Mouse (Mus musculus): ENCODE measurements around the gene Lrp5.

The Lrp5 gene

GRCm38 (mm10) chr19:3581326-3581725 lies 105.0 kb downstream of the Lrp5 start:
- in situ Hi-C loops (cut with MboI; ENCODE audit: low pct_unique_long_range_greater_than_20kb in 1 of 2, low sequenced_read_pairs in 2 of 2, unreplicated experiment in 1 of 2): no loop called here

GRCm38 (mm10) chr19:3577911-3578290 lies 108.5 kb downstream of the Lrp5 start:
- in situ Hi-C loops (cut with MboI; ENCODE audit: low pct_unique_long_range_greater_than_20kb in 1 of 2, low sequenced_read_pairs in 2 of 2, unreplicated experiment in 1 of 2): no loop called here

DNA sequence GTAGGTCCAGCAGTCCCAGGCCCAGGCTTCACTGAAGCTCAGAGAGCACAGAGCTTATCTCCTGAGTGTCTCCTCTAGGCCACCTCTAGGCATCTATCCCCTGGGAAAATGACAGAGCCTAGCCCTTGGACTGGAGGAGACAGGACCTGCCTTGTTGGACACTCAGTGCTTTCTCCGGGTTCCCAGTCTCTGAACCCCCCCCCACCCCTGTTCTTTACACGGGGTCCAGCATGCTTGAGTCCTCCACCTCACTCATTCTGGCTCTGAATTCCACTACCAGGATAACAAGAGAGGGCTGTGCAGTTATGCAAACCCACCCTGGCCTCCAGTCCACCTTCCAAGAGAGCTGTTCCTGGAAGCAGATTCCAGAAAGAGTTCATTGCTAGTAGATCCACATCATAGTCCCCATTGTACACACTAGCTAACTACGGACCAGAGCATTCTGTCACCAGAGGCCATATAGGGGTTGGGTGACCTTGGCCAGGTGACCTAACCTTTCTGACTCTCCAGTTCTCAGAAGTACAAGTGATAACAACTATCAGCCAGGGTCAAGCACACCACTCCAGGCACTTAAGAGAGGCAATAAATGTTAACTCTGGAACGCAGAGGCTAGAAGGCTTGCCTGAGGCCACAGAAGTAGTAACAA lies 109.0 kb downstream of the Lrp5 start:
- in situ Hi-C loops (cut with MboI; ENCODE audit: low pct_unique_long_range_greater_than_20kb in 1 of 2, low sequenced_read_pairs in 2 of 2, unreplicated experiment in 1 of 2): no loop called here

DNA sequence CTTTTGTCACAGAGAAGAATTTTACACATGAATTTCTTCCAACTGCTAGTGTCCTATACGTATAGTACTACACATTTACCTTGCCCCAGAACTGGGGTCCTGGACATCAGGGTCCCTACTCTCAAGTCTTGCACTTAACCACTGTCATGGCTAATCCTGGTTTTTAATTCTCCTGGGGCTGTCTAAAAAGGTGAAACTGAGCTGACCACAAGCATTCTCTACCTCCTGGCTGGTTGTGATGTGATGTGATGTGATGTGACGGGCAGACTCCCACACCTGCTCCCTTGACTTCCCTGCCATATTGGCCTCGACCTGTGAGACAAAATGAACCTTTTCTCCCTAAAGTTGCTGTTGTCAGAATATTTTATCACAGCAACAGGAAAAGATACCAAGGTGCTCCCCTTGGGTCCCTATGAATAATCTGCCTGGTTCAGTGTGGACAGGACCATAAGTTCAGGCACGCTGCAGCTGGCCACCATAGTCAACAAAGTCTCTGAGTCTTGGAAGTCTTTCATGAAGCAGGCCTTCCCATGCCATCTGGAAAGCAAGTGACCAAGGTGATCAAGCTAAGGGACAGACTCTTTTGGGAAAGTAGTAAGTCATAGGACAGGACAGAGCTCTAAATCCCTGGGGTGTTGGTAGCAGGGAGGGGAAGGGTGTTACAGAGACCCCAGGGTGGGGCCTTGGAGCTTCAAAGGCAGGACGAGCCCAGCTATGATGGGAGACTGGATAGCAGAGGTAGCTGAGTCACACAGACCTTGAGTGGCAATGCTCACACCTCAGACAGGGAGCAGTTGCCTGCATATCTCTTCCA lies 109.7 kb downstream of the Lrp5 start:
- in situ Hi-C loops (cut with MboI; ENCODE audit: low pct_unique_long_range_greater_than_20kb in 1 of 2, low sequenced_read_pairs in 2 of 2, unreplicated experiment in 1 of 2): no loop called here

DNA sequence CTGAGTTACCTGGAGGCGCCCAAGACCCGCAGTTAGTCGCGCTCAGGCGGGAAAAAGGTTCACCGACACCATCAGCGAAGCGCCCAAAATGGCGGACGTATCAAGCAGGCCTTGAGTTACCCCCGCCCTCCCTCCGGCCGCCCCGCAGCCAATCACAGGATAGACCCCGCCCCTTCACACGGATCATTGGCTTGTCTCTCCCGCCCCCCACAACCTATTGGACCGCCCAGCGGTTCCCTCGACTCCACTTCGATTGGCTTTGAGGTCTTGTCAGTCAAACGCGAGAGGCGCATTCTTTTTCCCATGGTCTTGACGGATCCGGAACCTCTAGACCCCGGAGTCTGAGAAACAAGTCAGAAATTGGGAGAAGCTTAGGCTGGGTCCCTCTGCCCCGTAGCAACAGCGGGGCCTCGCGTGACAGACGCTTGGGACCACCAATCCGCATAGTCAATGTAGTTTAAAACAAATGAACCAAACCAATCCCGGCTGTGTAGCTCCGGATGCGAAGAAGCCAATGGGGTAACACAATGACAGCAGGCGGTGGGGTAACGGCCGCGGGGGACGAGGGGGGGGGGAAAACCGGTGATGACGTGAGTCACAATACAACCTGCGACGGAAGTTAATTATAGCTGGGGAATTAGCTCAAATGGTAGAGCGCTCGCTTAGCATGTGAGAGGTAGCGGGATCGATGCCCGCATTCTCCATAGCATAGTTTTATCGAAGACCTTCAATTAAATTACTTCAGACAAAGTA lies 110.6 kb downstream of the Lrp5 start, which contains the start of gene Ppp6r3:
Ppp6r3 (minus strand) TSS at position 118 of the 753 bp plus-strand sequence.
- in situ Hi-C loops (cut with MboI; ENCODE audit: low pct_unique_long_range_greater_than_20kb in 1 of 2, low sequenced_read_pairs in 2 of 2, unreplicated experiment in 1 of 2): no loop called here

GRCm38 (mm10) chr19:3575276-3575631 lies 111.1 kb downstream of the Lrp5 start:
- in situ Hi-C loops (cut with MboI; ENCODE audit: low pct_unique_long_range_greater_than_20kb in 1 of 2, low sequenced_read_pairs in 2 of 2, unreplicated experiment in 1 of 2): no loop called here

DNA sequence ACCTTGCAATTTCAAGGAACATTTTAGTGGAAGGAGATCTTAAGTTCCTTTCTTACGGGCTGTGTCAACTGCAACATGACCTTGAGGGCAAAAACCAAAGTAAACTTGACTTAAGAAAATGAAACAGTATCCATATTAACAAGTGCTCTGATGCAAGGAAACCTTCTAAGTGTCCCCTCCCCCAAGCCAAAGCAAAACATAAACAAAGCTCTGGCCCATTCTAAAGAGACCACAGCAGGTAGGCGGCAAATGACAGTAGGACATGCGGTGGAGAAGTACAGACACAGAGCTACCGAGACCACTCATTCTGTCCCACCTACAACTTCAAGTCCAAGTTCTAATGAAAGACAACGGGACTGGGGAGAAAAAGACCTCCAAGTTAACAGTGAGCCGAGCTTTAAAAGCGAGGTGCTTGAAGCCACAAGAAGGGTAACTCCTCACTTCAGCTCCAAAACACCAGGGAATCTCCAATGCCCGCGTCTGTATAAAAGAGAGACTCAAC lies 111.7 kb downstream of the Lrp5 start:
- in situ Hi-C loops (cut with MboI; ENCODE audit: low pct_unique_long_range_greater_than_20kb in 1 of 2, low sequenced_read_pairs in 2 of 2, unreplicated experiment in 1 of 2): no loop called here

- in situ Hi-C loops (cut with MboI; ENCODE audit: low pct_unique_long_range_greater_than_20kb in 1 of 2, low sequenced_read_pairs in 2 of 2, unreplicated experiment in 1 of 2): no loop called here
These were observed 122.1 kb downstream of the Lrp5 start for GRCm38 (mm10) chr19:3564309-3564708.

DNA sequence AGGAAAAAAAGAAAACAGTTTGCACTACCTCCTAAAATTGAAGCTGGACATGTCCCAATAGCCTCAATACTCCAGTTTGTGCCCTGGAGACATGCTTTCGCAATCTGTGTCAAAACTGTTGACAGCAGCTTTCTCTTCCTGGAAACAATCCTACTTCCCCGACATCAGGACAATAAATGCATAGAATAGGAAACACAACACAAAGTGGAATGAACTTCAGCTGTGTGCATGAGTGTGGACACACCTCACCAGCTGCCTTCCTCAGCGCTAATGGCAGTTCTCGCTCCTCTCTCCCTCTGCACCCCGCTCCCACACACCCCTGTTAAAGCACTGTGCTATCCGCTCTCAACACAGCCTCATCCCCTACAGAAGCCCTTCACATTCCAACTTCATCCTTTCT lies 123.6 kb downstream of the Lrp5 start:
- in situ Hi-C loops (cut with MboI; ENCODE audit: low pct_unique_long_range_greater_than_20kb in 1 of 2, low sequenced_read_pairs in 2 of 2, unreplicated experiment in 1 of 2): no loop called here

DNA sequence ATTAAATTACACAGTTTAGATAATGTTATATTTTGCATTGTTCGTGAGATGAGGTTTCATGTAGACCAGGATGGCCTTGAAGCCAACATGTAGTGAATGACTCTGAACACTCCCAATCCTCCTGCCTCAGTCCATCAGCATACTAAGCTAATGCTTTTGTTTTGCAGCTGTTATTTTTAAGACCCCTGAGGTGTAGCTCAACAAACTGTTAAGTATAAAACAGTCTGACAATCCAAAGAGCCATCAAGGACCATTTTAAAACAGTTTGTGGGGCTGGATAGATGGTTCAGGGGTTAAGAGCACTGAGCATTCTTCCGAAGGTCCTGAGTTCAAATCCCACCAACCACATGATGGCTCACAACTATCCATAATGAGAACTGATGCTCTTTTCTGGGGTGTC lies 124.1 kb downstream of the Lrp5 start:
- in situ Hi-C loops (cut with MboI; ENCODE audit: low pct_unique_long_range_greater_than_20kb in 1 of 2, low sequenced_read_pairs in 2 of 2, unreplicated experiment in 1 of 2): no loop called here

DNA sequence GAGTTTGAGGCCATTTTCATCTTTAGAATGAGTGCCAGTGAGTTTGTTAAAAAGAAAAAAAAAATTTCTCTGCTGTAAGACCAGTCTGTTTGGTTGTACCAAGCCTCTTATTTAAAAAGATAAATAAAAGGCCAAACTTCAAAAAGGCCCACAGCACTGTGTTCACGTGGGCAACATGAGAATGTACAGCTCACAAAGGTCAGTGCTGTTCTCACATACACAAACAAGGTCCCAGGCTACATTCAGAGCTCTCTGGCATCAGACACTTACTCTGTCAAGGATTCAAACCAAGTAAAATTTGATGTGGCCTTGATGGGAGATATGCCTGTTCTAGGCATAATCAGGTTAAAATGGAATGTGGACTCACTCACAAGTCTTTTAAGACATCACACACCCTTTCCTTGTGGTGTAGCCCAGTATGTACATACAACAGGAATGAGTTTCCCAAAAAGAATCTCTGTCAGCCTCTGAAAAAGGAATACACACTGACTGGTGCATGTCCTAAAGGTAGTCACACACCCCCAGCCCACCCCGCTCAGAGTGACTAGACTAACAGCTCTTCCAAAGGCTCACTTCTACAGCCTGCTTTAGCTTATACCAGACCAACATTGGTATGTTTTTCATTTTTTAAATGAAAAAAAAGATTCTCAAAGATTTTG lies 130.1 kb downstream of the Lrp5 start:
- in situ Hi-C loops (cut with MboI; ENCODE audit: low pct_unique_long_range_greater_than_20kb in 1 of 2, low sequenced_read_pairs in 2 of 2, unreplicated experiment in 1 of 2): no loop called here

- in situ Hi-C loops (cut with MboI; ENCODE audit: low pct_unique_long_range_greater_than_20kb in 1 of 2, low sequenced_read_pairs in 2 of 2, unreplicated experiment in 1 of 2): no loop called here
These were observed 131.6 kb downstream of the Lrp5 start for GRCm38 (mm10) chr19:3554785-3555184.

- in situ Hi-C loops (cut with MboI; ENCODE audit: low pct_unique_long_range_greater_than_20kb in 1 of 2, low sequenced_read_pairs in 2 of 2, unreplicated experiment in 1 of 2): no loop called here
These were observed 134.7 kb downstream of the Lrp5 start for GRCm38 (mm10) chr19:3551573-3552159.

DNA sequence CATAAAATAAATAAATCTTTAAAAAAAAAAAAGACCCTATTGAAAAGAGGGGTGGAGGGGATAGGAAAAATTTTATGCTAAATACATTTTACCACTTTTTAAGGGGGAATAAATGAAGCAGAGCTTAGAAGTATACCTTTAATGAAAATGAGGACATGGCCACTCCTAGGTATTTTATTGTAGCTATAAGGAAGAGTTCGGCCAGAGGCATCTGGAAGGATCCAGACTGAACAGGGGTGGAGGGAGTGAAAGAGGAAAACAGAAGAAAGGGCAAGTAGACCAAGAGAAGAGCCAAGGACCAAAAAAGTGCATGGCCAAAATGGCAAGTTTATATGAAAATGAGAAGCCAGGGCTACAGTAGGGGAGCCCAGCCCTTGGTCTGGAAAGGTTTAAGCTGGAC lies 136.3 kb downstream of the Lrp5 start:
- in situ Hi-C loops (cut with MboI; ENCODE audit: low pct_unique_long_range_greater_than_20kb in 1 of 2, low sequenced_read_pairs in 2 of 2, unreplicated experiment in 1 of 2): no loop called here

DNA sequence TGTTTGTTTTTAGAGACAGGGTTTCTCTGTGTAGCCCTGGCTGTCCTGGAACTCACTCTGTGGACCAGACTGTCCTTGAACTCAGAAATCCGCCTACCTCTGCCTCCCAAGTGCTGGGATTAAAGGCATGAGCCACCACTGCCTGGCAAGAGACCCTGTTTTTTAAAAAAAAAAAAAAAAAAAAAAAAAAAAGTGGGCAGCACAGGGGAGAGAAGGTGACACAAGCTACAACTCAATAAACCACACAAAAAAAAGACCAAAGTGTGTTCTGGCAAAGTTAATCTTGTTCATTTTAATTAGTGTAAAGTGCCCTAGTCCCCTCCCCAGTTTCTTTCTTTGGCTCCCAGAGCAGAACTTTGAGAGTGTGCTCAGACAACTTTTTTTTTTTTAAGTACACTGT lies 137.1 kb downstream of the Lrp5 start:
- in situ Hi-C loops (cut with MboI; ENCODE audit: low pct_unique_long_range_greater_than_20kb in 1 of 2, low sequenced_read_pairs in 2 of 2, unreplicated experiment in 1 of 2): no loop called here

GRCm38 (mm10) chr19:3548311-3548710 lies 138.1 kb downstream of the Lrp5 start:
- in situ Hi-C loops (cut with MboI; ENCODE audit: low pct_unique_long_range_greater_than_20kb in 1 of 2, low sequenced_read_pairs in 2 of 2, unreplicated experiment in 1 of 2): no loop called here

DNA sequence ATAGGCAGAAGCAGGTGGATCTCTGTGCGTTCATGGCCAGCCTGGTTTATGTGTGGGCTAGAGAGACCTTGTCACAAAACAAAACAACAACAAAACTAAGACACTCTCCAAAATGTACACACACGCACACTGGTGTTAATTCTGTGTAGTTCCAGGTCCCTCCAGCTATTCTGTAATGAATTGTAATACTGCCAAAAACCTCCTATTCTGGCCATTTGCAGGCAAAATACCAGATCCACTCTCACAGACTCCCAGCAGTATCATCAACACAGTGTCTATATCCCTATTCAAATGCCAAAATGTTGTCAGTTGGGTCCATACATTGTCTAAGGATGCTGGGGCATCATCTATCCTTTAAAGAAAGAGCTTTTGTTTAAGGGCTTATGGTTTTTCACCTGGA lies 141.4 kb downstream of the Lrp5 start:
- in situ Hi-C loops (cut with MboI; ENCODE audit: low pct_unique_long_range_greater_than_20kb in 1 of 2, low sequenced_read_pairs in 2 of 2, unreplicated experiment in 1 of 2): no loop called here

DNA sequence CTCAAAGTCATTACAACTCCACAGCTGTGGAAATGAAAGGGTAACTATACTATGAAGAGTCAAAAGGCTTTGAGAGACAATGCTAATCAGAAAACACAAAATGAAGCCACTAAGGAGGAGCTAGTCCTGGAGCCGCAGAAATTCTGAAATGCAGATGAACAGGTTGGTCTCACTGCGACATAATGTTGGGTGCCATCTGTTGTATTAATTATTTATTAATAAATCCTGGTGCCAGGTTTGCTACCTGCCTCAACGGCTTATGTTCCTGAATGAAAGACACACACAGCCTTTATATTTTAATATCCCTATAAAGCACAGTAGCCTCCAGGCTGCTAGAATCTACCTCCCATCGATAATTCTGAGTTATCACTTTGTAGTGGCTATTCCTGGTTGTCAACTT lies 143.8 kb downstream of the Lrp5 start:
- in situ Hi-C loops (cut with MboI; ENCODE audit: low pct_unique_long_range_greater_than_20kb in 1 of 2, low sequenced_read_pairs in 2 of 2, unreplicated experiment in 1 of 2): no loop called here

DNA sequence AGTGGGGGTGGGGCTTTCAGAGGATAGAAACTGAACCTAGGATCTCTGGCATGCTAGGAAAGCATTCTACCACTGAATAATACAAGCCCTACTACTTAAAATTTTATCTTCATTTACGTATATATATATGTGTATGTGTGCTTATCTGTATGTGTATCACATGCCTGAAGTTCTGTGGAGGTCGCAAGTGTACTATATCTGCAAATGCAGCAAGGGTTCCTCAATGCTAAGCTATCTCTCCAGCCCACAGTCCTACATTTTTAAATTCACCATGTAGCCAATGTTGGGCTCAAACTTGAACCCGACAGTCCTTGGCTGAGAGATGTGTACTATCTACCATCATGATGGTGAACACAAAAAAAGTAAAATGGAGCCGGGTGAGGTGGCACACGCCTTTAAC lies 145.4 kb downstream of the Lrp5 start:
- in situ Hi-C loops (cut with MboI; ENCODE audit: low pct_unique_long_range_greater_than_20kb in 1 of 2, low sequenced_read_pairs in 2 of 2, unreplicated experiment in 1 of 2): no loop called here
